Mouse (Mus musculus) gastrocnemius, postnatal 4 days (tissue): Measurements from ENCODE around the gene Etv4. TPM values are rescaled to one million over a fixed set of nuclear protein-coding genes. Genes with fewer than 3 reads are reported as not detected.

Source experiments
- DNase-seq, 2 experiments: peaks; one replicate each; pipeline ENCODE4 v3.0.0; 2021 to 2022; ENCODE audit warnings: low spot score in 2 of 2, mixed read lengths in 2 of 2
- total RNA-seq, 2 experiments: library from RNA; stranded (reverse); gene quantifications; 2 replicates each; pipeline ENCODE4 v1.2.3; 2021

Gene Etv4
- total RNA-seq, 2 experiments from 2014 or later = 11.3 to 15.9 TPM

DNA sequence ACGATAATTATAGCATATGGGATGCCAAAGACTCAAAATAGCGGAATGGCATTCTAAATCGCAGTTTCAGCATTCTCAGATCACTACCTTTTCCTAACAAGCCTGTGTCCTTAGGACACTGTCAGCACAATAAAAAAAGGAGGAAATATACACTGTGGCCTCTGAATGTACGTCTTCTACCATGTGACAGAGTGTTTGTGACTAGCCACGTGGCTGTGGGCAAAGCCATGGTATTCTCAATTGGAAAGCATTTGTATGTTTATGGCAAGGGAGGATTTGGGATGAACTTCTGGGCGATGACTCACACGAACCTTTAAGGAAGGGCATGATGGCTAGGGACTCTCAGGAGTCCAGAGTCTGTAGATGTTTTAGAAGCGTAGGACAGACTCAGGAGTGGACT lies 60.1 kb downstream of the Etv4 start:
- DNase-seq = no peak

GRCm38 (mm10) chr11:101719986-101720520 lies 65.1 kb downstream of the Etv4 start:
- no peak for DNase-seq

Other genes starting within 250 kb of the Etv4 start
- 1 to 10 TPM; 7.3 to 9.2 TPM for gene Brca1, start 233.4 kb downstream of the Etv4 start, total RNA-seq
- gene Nbr1, start 233.2 kb downstream of the Etv4 start, total RNA-seq = 100 to 1,000 TPM in 1 of 2 experiments, 10 to 100 TPM in 1; 93.3 to 134 TPM
- gene Tmem106a, start 203.1 kb downstream of the Etv4 start, total RNA-seq = 10 to 100 TPM in 1 of 2 experiments, 1 to 10 TPM in 1; 7.0 to 14.0 TPM
- gene Gm11634, start 186.1 kb downstream of the Etv4 start, total RNA-seq = not detected
- gene Rdm1, start 158.2 kb downstream of the Etv4 start, total RNA-seq = 10 to 100 TPM; 15.4 to 18.4 TPM
- gene Arl4d, start 119.8 kb downstream of the Etv4 start, total RNA-seq = 10 to 100 TPM in 1 of 2 experiments, 1 to 10 TPM in 1; 7.1 to 10.0 TPM
- gene Dhx8, start 52.5 kb downstream of the Etv4 start, total RNA-seq = 10 to 100 TPM; 22.2 to 22.8 TPM
- gene Meox1, start 109.0 kb upstream of the Etv4 start, total RNA-seq = 10 to 100 TPM; 17.7 to 20.4 TPM
- gene Sost, start 181.6 kb upstream of the Etv4 start, total RNA-seq = under 1 TPM in 1 of 2 experiments, not detected in 1; 0.16 TPM
- gene Cfap97d1, start 198.9 kb upstream of the Etv4 start, total RNA-seq = not detected
- 100 to 1,000 TPM; 140 to 145 TPM for gene Dusp3, start 201.6 kb upstream of the Etv4 start, total RNA-seq
- gene Mpp3, start 243.1 kb upstream of the Etv4 start, total RNA-seq = 10 to 100 TPM; 55.8 to 95.9 TPM